Mouse (Mus musculus) 416B (cell line): ENCODE data around the gene Znfx1.
A peak's percentile ranks its signal among the peaks of the same experiment; 100 is the strongest.

ENCODE experiments used
- DNase-seq: peaks from one replicate; pipeline ENCODE4 v3.0.0; 2011; ENCODE audit warnings: low read depth

Gene Znfx1

DNA sequence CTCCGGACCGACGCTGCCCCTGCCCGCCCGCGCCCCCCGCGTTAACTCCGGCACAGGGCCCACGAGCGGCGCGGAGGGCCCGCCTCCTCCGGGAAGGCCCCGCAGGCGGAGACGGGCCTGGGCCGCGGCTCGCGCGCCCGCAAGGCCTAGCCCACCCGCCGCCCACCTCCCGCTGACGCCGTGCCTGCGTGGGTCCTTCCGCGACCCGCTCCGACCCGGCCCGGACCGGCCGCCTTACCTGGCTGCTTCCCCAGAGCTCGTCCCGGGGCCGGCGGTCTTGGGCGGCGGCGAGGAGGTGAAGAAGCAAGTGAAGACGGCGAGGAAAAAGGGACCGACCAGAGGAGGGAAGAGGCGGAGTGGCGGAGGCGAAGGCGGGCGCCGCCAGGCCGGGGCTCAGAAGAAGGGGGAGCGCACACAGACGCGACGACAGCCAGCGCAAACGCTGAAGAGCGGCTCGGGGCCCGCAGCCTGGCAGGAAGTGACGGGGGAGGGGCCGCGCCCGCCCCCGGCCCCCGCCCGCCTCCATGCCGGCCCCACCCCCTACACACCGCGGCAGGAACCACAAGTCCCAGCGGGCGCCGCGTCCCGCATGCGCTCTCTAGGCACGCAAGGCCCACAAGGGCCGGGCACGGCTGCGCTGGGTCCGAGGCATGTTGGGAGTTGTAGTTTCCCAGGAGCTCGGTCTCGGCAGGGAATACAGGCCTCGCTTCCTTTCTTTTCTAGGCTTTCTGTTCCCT is 66.9 kb downstream of the Znfx1 start, which contains the start of gene Stau1:
Gene Stau1 (minus strand): TSS at position 504 of the 737 bp plus-strand sequence.
- peak; percentile 96 for DNase-seq

DNA sequence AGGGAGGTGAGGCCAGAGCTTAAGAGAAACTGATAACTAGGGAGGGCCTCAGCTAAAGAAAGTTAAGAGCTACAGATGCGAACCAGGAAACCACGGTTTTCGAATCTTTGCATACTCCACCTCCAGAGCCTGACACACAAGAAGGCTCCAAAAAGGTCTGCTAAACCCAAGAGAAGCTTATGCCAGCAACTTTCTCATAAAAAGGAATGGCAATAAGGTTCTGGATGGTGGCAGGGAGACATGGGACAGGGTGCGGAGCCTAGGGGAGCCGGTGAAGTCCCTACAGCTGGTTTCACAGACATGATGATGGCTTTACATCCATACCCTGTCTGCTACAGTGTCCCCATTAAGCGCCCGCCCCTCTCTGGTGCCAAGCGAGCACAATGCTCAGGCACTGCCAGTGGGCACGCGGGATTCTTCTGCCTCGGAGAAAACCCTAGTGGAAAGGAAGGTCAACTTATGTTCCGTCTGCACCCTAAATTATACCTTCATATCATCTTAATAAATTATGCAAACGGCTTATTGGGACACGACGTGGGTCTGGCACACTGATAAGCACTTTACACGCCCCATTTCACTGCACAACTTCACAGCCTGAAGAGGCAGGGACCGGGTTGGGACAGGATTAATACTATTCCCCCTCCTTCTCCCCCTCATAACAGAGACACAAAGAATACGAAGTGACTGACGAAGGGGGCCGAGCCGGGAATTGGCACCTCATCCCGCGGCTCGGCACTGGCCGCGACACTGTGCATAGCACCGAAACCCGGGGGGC is 67.6 kb downstream of the Znfx1 start:
- peak; percentile 57 for DNase-seq

DNA sequence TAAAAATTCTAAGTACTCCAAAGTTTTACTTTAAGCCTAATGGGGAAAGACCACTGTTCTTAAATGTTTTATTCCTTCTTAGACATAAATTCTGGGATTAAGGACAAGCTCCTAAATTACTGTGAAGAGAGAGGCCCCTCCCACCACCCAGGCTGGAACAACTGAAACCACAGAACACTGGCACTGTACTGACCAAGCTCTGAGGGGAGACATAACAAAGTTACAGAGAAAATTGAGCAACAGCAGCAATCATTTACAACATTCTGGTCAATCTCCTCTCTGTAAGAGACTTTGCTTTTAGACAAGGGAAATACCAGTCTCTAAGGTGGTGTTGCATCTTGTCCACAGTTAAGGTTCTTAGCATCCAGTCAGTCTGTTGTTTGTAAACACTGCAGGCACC is 70.9 kb downstream of the Znfx1 start:
- peak; percentile 76 for DNase-seq

DNA sequence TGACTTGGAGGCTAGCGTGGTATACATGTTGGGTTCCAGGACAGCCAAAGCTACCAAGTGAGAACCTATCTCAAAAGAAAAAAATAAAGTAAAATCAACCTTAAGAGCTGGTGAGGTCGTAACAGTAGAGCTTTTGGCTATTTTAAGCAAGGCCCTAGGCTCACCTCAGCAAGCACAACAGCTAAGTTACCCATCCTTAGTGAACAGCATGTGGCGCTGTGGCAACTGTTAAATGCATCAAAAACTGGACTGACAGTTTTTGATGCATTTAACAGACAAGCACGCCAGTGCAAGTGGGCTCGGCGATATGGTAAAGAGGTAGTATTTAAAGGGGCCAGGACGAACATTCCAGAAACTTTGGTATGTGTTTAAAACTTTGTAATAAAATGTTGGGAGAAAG is 72.0 kb downstream of the Znfx1 start:
- DNase-seq = no peak
